Mouse (Mus musculus): ENCODE results near the gene Zfp574. TPM values are rescaled to one million over a fixed set of nuclear protein-coding genes. Genes with fewer than 3 reads are reported as not detected.

Zfp574 gene
- polyA plus RNA-seq, 1 experiment from 2014 or later = 24.1 TPM

GRCm38 (mm10) chr7:25131247-25131646 is 58.9 kb downstream of the Zfp574 start:
- WGBS = 83% methylated on average over 11 of the region's 11 CpGs
- ATAC-seq (ENCODE audit: low read depth) = no peak
- Histone ChIP-seq H3K4me2 (ENCODE audit: low read depth, low read length) (no peak overlapping the region), H3K9ac (ENCODE audit: low read depth, low read length) (no peak overlapping the region), H3K9me3 (ENCODE audit: control insufficient read depth, low read length) (no peaks in the 10 kb centered on the region), H3K27me3 (replicated peaks; ENCODE audit: control insufficient read depth, insufficient read depth, low read length) (peaks cover 45% of the 10 kb centered on the region), H3K4me3 (ENCODE audit: low read depth, low read length) (no peak overlapping the region), H3K27ac (replicated peaks; ENCODE audit: low read depth, low read length) (no peak overlapping the region), H3K36me3 (ENCODE audit: control insufficient read depth, insufficient read depth, low read length) (no peaks in the 10 kb centered on the region), H3K4me1 (ENCODE audit: control insufficient read depth, insufficient read depth, low read length) (no peaks in the 10 kb centered on the region)
- DNase-seq (ENCODE audit: low spot score) = no peak

- no peak overlapping the region for H3K9ac ChIP-seq (ENCODE audit: low read depth, low read length)
- no peaks in the 10 kb centered on the region for H3K9me3 ChIP-seq (ENCODE audit: control insufficient read depth, low read length)
- H3K4me1 ChIP-seq (ENCODE audit: control insufficient read depth, insufficient read depth, low read length) = no peaks in the 10 kb centered on the region
- DNase-seq (ENCODE audit: low spot score) (no peak), ATAC-seq (ENCODE audit: low read depth) (no peak)
- H3K4me3 ChIP-seq (ENCODE audit: low read depth, low read length) = no peak overlapping the region
- no peak overlapping the region for H3K27ac ChIP-seq (replicated peaks; ENCODE audit: low read depth, low read length)
- H3K4me2 ChIP-seq (ENCODE audit: low read depth, low read length) = no peak overlapping the region
- peaks cover 45% of the 10 kb centered on the region for H3K27me3 ChIP-seq (replicated peaks; ENCODE audit: control insufficient read depth, insufficient read depth, low read length)
- H3K36me3 ChIP-seq (ENCODE audit: control insufficient read depth, insufficient read depth, low read length) = no peaks in the 10 kb centered on the region
- 6% methylated on average over 24 of the region's 25 CpGs for WGBS
Observed at GRCm38 (mm10) chr7:25132318-25132960, 60.1 kb downstream of the Zfp574 start.

Small RNAs within 50 kb of the gene (microRNA-seq; reads per million reads assigned to microRNA genes)
- gene Mir6537 (ENCODE audit: borderline number of aligned reads) = not detected

Other genes with a start within 250 kb of the Zfp574 start
- gene Gm9844, start 210.4 kb upstream of the Zfp574 start, polyA plus RNA-seq (2014; fragmentation: Nextera tagmentation; extraction: Ambion mirVana) = 14.7 and 16.4 TPM in 2 replicates
- gene Lypd4, start 202.6 kb upstream of the Zfp574 start, polyA plus RNA-seq (2014; fragmentation: Nextera tagmentation; extraction: Ambion mirVana) = not detected in 2 replicates
- gene Dmrtc2, start 202.5 kb upstream of the Zfp574 start, polyA plus RNA-seq (2014; fragmentation: Nextera tagmentation; extraction: Ambion mirVana) = not detected in 2 replicates
- gene Rps19, start 188.2 kb upstream of the Zfp574 start, polyA plus RNA-seq (2014; fragmentation: Nextera tagmentation; extraction: Ambion mirVana) = 3,017 and 3,062 TPM in 2 replicates
- 0.35 and 0.60 TPM in 2 replicates for gene Cd79a, start 175.2 kb upstream of the Zfp574 start, polyA plus RNA-seq (2014; fragmentation: Nextera tagmentation; extraction: Ambion mirVana)
- gene Arhgef1, start 169.7 kb upstream of the Zfp574 start, polyA plus RNA-seq (2014; fragmentation: Nextera tagmentation; extraction: Ambion mirVana) = 86.7 and 89.3 TPM in 2 replicates
- gene Gm4881, start 128.1 kb upstream of the Zfp574 start, polyA plus RNA-seq (2014; fragmentation: Nextera tagmentation; extraction: Ambion mirVana) = not detected in 2 replicates
- 218 and 219 TPM in 2 replicates for gene Rabac1, start 99.8 kb upstream of the Zfp574 start, polyA plus RNA-seq (2014; fragmentation: Nextera tagmentation; extraction: Ambion mirVana)
- gene Atp1a3, start 66.6 kb upstream of the Zfp574 start, polyA plus RNA-seq (2014; fragmentation: Nextera tagmentation; extraction: Ambion mirVana) = 7.2 and 9.0 TPM in 2 replicates
- gene Grik5, start 221 bp upstream of the Zfp574 start, polyA plus RNA-seq (2014; fragmentation: Nextera tagmentation; extraction: Ambion mirVana) = 7.0 and 8.3 TPM in 2 replicates
- gene Pou2f2, start 107.2 kb downstream of the Zfp574 start, polyA plus RNA-seq (2014; fragmentation: Nextera tagmentation; extraction: Ambion mirVana) = 1.5 TPM in 2 replicates
- 8.3 and 9.4 TPM in 2 replicates for gene Dedd2, start 148.0 kb downstream of the Zfp574 start, polyA plus RNA-seq (2014; fragmentation: Nextera tagmentation; extraction: Ambion mirVana)
- 4.1 and 4.4 TPM in 2 replicates for gene Zfp526, start 148.9 kb downstream of the Zfp574 start, polyA plus RNA-seq (2014; fragmentation: Nextera tagmentation; extraction: Ambion mirVana)
- 14.3 and 14.8 TPM in 2 replicates for gene Gsk3a, start 165.3 kb downstream of the Zfp574 start, polyA plus RNA-seq (2014; fragmentation: Nextera tagmentation; extraction: Ambion mirVana)
- gene Erf, start 178.2 kb downstream of the Zfp574 start, polyA plus RNA-seq (2014; fragmentation: Nextera tagmentation; extraction: Ambion mirVana) = 23.3 and 26.0 TPM in 2 replicates
- 48.8 and 49.0 TPM in 2 replicates for gene Cic, start 195.1 kb downstream of the Zfp574 start, polyA plus RNA-seq (2014; fragmentation: Nextera tagmentation; extraction: Ambion mirVana)
- 173 and 200 TPM in 2 replicates for gene Pafah1b3, start 225.4 kb downstream of the Zfp574 start, polyA plus RNA-seq (2014; fragmentation: Nextera tagmentation; extraction: Ambion mirVana)
- gene Prr19, start 228.8 kb downstream of the Zfp574 start, polyA plus RNA-seq (2014; fragmentation: Nextera tagmentation; extraction: Ambion mirVana) = 0.77 and 1.3 TPM in 2 replicates
- 1.7 and 2.0 TPM in 2 replicates for gene Tmem145, start 233.5 kb downstream of the Zfp574 start, polyA plus RNA-seq (2014; fragmentation: Nextera tagmentation; extraction: Ambion mirVana)
- 15.4 and 15.8 TPM in 2 replicates for gene Megf8, start 244.6 kb downstream of the Zfp574 start, polyA plus RNA-seq (2014; fragmentation: Nextera tagmentation; extraction: Ambion mirVana)

Data from embryonic facial prominence, embryonic 14.5 days (tissue).